Mouse (Mus musculus) cerebellum, adult (tissue): ENCODE measurements at regions not wholly inside any gene's neighbourhood (a gene's known extent, or its start where the extent isn't known, plus 50 kb on each side); places are given as distances from the start of the nearest gene placed in this dataset.

Experiments used
- ATAC-seq: cut with Nextera tagmentation; 2 replicates; pipeline ENCODE4 v1.9.2; 2017; ENCODE audit warnings: mild to moderate bottlenecking, moderate library complexity, mixed read lengths; ENCODE audit not compliant: insufficient number of reproducible peaks, low FRiP score, low TSS enrichment

GRCm38 (mm10) chr1:42260033-42260925, 435.3 kb upstream of the Pou3f3 start:
- no peak for ATAC-seq

DNA sequence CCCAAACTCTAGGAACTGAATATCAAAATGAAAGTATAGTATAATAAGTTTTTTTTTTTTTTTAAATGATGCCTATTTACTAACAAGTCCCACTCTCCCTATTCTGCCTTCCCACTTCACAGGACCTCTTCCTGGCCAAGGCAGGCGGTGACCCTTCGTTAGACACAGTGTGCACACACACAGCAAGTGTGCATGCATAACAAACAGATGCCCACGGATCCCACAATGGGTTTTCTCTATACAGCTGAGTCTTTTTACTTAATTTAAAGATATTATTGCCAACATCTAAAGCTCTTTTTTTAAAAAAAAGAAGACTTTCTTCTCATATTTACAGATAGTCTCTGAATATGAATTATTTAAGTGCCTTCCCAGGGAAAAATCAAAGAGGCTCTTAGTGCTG, 434.5 kb upstream of the Pou3f3 start:
- no peak for ATAC-seq

DNA sequence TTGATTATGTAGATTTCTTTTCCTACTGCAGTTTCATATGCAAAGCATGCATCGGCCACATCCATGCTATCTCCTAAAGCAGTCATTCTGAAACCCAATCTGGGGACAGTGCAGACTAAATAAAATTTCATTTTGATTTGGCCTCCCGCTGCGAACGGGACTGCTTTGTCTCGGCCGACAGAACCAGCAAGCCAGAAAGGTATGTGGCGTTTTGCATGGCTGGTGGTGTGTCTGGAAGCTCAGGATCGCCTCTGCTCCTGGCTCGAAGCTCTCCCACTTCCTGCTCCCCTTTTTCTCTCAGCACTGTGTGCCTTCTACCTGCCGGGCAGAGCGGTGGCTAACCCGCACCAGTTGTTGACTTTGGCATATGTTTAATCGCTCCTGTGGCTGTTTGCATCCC, 433.8 kb upstream of the Pou3f3 start:
- ATAC-seq, result no peak

- no peak for ATAC-seq
Observed at GRCm38 (mm10) chr1:42262606-42263005, 433.0 kb upstream of the Pou3f3 start.

DNA sequence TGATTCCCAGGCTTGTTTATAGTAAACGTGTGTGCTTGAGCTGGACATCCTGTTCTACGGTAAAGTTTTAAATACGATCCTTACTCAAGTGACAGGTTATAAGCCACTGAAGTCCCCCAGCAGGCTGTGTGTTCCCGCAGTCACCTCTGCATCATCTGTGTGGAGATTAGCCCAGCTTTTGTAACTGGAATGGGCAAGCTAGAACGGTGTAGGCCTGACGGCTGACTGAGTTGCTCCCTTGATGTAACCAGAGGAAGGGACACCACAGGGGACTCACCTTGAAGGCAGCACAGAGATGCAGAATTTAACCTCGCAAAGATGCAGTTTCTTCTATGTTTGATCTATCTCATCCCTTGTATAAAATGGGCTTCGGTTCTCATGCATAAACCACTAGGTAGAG, 418.4 kb upstream of the Pou3f3 start:
- no peak for ATAC-seq

GRCm38 (mm10) chr1:42295841-42296240, 399.7 kb upstream of the Pou3f3 start:
- no peak for ATAC-seq

DNA sequence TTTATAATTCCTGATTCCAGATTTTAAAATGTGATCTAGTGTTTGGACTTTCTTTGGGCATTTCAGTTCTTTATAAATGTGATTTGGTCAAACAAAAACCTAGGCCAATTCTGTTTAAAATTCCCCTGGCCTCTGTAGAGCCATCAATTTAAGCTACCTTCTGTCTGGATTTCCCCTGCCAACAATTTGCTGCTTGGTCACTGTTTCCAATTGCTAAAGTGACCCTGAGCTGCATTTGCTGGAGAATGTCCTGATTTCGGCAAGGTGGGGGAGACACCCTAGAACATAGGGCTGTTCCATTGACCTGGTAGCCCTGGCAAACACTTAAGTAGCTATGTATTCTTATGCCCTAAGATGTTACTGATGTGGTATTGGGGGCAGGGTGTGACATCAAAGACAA, 386.3 kb upstream of the Pou3f3 start:
- ATAC-seq, result no peak

DNA sequence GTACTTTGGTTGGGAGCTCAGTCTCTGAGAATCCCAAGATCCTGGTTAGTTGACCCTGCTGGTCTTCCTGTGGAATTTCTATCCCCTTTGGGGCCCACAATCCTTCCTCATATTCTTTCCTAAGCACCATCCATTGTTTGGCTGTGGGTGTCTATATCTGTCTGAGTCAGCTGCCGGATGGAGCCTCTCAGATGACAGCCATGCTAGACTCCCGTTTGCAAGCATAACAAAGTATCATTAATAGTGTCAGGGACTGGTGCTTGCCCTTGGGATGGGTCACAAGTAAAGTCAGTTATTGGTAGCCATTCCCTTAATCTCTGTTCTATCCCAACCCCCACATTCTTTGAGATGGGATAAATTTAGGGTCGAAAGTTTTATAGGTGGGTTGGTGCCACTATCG, 382.1 kb upstream of the Pou3f3 start:
- ATAC-seq, result no peak

GRCm38 (mm10) chr1:42351884-42352283, 343.7 kb upstream of the Pou3f3 start:
- ATAC-seq, result no peak

DNA sequence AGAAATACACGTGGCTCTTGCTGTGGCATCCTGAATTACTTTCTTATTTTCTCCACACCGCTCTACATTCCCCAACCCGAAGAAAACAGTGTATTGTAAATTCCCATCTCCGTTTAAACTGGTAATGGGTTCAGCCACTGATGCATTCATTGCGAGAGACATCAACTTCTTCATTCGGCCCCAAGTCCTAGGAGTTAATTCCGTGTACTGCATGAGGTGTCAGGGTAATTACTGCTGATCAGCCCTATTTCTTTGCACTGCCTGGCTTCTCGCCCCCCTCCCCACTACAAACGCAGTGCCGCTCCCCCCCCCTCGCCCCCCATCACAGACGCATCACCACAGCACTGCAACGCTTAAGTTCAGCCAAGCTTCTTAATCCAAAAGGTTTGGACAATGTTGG, 343.2 kb upstream of the Pou3f3 start:
- no peak for ATAC-seq

DNA sequence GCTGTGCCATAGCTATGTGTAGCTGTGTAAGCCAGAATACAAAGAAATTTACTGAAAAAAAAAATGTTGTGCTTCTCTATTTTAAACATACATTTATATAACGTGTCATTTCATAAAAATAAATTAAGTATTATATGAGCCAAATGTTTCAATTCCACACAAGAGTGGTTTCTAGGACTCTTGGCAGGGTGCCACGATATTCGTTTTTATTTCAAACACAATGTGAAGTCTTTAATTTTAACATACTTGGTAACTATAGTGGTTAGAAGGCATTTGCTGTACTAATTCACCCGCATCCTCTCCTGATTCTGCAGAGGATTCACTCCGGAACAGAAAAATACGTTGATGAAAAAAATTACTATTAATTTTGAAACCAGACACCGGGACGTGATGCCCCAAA, 342.5 kb upstream of the Pou3f3 start:
- no peak for ATAC-seq

DNA sequence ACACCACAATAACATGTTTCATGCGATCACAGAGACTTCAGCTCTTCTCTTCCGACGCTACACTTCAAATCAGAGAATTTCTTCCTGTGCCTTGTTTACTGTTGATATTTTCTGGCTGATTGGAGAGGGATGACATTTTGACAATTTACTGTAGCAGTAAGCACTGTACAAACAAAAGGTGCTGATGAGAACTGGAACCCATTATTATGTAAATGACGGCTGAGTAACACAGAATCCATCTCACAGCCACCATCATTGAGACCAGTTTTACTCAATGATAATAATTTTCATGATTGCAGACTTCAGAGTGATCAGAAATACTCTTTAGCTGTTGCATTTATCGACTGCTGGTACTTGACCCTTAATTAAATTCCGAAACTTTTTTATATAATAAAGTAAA, 341.5 kb upstream of the Pou3f3 start:
- ATAC-seq, result no peak

GRCm38 (mm10) chr1:42362438-42362837, 333.1 kb upstream of the Pou3f3 start:
- no peak for ATAC-seq

DNA sequence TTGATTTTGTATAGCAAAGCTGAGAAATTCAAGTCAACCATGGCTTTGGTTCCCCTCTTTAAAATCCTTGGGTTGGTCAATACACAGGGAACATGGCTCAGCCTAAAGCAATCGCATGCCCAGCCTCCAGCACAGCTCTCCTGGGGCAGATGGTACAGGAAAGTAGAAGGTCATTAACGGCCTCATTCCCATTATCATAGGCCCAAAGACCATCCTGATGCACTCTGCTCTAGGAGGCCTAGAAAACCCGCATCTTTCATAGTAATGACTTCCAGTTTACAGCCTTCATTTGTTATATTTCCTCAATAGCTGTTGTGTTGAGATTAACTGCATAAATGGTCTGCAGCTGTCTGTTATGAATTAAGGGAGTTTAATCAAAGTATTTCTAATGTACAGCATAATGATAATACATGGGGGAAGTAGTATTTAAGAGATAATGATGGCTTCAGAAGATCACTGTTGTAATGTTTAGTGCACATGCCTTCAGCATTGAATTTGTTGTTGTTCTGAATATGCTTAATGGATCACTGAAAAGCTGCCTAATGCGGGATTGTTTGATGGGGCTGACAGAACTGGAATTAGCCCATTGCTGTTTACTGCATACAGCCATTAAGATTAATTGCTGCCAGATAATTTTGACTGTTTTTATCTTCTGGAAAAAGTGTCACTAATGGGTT, 329.8 kb upstream of the Pou3f3 start:
- ATAC-seq, result no peak

- no peak for ATAC-seq
Observed at GRCm38 (mm10) chr1:42387919-42388684, 307.5 kb upstream of the Pou3f3 start.

DNA sequence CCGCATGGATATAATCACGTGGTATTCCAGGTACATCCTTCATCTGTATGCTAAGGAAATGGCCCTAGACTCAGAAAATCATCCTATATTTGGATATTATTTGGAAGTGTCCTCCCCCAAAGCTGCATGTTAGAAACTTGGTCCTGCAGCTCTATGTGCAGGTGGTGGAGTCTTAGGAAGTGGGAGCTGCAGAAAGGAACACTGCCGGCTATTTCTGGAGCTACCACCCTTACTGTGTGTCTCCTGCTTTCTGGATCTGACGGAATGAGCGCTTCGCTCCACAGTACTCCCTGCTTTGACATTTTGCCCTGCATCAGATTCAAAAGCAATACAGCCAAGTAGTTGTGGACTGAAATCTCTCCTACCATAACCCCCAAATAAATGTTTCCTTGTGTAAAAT, 306.8 kb upstream of the Pou3f3 start:
- ATAC-seq, result no peak

DNA sequence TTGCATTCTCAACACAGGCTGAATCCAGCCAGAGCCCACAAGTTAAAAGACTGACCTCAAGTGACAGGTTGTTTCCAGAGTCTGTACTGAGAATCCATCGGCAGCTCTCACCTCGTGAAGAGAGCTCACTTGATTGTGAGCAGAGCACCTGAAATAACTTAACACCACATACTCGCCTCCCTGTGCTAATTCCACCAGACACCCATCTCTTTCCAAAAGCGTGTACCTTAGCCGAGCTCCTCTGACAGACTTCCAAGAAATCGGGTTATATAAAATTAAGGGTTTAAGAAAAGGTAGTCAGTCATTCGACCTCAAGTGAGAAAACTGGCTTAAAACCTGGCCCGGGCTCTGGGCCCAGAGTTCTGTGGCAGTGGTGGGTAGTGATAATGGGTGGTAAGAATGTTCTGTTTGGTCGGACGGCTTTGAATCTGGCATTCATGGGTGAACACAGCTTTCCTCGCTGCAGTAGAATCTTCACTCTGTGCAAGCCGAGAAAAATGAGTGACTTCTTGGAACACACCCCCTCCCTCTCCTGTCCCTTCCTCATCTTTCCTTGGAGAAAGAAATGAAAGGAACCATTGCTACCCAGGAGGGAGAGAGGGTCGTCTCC, 299.8 kb upstream of the Pou3f3 start:
- ATAC-seq, result no peak

DNA sequence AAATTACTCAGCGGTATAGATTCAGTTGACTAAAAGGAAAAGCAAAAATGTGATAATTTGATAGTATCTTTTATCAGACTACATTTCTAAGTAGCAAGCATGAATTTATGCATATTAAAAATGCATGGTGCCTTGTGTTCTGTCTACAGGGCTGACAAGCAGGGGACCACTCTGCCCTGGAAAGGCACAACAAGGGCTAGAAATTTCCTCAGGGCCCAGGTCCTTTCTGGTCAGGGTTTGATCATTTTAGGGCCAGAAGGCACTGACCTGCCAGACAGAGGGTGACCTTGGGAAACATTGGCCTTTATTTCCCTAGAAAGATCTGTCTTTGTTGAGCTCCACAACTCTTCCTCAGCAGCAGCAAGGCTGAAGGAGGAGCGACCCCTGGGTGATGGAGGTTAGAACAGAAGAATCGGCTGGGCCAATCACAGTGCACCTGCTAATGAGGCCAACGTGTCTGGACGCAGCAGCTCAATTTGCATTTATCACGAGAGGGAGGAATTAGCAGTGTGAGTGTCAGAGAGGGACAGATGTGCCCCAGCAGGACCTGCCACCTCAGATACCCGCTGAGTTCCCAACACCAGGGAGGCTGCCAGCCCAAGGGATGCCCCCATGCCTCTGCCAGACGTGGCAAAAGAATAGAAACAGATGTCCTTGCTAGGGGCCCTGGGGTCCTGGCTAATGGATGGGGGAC, 297.0 kb upstream of the Pou3f3 start:
- no peak for ATAC-seq

DNA sequence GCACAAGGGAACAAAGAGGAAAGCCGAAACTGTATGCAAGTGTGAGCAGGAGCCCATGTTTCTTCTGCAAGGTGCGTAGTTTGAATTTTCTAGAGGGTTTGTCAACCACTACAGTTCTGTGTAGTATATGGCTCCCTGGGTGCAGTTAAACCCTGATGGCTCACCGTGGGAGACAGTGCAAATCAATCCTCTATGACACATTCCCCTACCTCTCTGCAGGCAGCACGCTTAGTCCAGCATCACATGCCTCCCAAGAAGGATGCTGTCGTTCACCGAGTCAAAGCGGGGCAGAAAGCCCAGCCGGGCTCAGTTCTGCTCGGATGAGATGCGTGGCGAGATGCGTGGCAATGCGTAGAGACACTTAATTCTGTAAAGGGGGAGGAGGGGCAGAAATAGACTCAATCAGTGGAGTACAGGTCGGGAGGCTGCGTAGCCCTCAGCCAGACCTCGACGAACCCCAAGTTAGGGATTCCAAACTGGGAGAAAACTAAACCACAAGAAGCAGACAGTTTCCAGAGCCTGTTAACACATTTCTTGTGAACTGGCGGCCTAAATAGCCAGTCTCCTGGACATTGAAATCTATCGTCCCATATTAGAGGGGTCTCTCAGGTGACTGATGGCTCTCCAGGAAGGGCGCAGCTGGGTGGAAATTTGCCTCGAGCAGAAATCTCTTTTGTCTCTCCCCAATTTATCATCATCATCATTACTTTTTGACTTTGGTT, 279.6 kb upstream of the Pou3f3 start:
- ATAC-seq, result no peak
